Mouse (Mus musculus) spleen, embryonic (tissue): ENCODE measurements at regions not wholly inside any gene's neighbourhood (a gene's known extent, or its start where the extent isn't known, plus 50 kb on each side); places are given as distances from the start of the nearest gene placed in this dataset.

Experiments
- CTCF ChIA-PET: fragments of 350-600 bp; sonication (Branson Sonifier 250); formaldehyde crosslinking; loops from one replicate; lab custom pipeline; 2022; lab: Charles Lee

DNA sequence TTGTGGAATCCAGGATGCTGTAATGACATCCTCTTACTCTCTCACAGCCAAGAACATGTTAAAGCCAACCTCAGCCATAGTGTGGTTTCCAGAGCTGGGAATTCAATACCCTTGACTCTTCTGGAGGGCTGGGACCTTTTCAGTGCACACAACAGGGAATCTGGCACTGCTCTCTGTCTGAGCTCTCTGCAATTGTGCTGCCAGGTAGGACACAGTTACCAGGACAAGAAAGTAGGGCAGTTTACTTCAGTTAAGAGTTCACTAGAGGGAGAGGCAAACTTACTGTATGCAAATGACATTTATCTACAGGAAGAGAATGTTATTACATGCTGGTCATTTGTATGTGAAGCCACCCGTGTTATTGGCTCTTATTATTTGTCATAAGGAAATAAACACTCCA, 197.6 kb downstream of the Arl4a start:
- CTCF ChIA-PET = no interaction called here

DNA sequence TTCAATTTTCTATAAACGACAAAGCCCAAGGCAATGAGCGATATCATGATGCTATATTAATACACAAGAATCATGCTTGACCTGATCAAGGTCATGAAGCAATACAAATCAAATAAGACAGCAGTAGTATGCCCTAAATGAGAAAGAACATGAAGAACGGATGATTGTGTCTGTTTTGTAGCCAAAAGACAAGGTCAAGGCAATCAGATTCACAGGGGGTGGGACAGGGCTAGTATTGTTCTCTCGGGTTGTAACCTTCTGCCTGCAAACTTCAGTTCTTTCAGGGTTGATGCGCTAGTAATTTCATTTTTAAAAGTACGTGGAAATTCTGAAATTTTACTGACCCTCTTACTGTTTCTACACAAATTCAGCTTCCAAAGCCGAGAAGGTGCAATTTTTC, 206.7 kb downstream of the Arl4a start:
- CTCF ChIA-PET = no interaction called here

DNA sequence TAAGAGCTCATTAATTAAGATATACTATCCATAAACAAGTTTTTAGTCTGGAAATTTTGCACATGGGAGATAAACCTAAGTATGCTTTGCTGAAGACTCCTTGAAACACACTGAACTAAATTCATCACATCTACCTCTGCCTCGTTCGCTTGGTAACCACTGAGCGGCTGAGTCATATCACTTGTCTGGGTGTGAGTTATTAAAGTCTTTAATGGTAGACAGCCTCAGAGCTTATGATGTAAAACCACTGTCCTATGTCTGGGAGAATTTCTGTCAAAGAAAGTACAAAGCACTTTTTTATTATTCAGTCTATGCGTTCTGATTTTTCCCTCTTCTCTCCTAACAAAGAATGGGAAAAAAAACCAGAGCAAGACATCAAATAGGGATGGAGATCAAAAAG, 207.3 kb downstream of the Arl4a start:
- CTCF ChIA-PET = no interaction called here

DNA sequence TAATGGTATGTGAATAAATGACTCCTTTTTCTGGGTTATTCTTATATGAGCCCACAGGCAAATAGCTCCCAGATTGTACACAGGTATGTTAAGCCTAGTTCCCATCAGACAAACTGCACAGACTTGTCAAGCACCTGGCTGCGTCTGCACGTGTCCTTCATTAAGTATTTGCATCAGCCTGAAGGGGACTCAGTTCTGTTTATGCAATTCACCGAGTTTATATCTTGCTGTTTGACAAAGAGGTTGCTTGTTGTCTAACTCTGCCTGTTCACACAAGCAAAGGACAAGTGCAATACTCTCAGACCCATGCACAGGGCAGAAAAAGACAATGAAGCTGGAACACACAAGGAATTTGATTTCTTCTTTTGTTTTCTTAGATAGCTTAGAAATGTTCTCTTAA, 215.2 kb downstream of the Arl4a start:
- CTCF ChIA-PET = no interaction called here

DNA sequence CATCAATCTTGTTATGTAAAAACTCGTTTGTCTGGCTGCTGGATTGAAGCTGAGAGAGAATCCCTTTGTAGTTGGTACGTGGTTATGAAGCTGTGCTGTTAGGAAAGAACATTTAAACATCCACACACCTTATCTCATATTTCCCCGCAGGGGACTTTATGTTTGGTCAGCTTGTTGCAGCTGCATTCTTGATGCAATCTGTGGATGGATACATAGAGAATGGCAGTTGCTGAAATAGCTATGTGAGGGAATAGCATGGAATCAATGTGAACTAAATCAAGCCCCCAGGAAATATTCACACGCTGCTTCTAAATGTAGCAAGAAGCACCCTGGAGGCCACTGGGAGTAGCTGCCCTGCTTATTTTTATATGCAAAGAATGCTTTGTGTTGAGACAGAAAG, 236.3 kb downstream of the Arl4a start:
- CTCF ChIA-PET = no interaction called here

DNA sequence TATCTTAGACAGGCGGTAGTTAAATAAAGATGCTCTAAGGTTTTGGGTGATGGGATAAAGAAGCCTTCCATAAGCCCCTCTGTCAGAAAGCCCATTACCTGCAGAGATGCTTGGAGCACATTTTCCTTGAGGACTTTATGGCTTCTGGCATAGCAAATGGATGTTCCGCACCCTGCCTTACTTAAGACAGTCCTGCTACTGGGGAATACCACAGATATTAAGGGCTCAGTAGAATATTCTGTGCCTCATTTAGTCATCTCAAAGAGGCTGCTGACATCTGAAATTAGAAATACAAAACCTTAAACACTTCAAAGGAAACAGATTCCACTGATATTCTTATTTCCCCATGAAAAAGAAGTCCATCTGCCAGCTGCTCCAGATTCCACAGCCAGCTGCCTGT, 240.0 kb downstream of the Arl4a start:
- CTCF ChIA-PET = no interaction called here

DNA sequence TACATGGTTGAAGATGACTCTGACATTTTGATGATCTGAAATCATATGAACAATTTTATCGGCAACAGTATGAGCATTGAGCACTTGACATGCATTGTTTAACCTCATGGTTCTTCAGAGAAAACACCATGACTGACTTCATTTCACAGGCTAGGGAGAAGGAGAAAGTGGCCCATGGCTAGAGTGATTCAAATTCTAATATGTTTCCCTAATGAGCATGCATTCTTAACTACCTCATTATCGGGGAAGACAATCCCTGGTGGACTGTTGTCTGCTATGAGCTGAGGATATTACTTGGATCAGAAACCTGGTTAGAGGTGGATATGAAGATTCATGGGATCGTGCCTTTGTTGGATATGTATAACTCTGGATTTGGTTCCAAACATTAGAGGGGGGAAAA, 240.9 kb downstream of the Arl4a start:
- CTCF ChIA-PET = no interaction called here

DNA sequence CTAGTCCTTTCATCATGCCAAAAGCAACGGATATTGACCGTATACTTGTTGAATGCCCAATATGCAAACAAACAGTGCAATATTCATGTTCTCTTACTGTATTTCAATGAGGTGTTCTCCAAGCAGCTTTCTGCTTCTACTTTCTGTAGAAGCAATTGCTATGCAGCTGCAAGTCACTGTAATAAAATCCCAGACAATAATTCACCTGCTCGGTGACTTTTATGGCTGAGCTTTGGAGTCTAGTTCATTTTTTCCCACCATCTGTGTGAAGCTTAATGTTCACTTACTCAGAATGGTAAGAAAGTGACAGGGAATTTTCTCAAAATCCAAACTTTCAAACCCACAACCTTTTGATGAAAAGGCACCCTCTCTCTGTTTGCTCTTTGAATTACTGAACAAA, 252.8 kb downstream of the Arl4a start:
- CTCF ChIA-PET = no interaction called here

DNA sequence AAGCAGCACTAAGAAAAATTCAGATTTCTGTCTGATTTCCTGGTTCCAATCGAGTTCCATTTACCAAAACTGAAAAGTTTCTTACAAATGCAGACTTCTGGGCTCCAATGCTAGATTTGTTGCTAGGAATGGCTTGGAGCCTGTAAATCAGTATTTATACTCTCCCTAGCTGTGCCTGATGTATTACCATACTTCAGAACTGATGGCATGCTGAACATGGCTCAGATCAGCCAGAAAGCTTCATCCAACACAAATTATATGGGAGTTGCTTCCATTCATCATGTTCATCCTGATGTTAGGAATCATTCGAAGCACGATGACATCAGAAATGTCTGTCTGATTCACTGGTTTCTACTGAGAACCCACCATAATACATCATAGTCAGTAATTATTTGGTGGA, 253.3 kb downstream of the Arl4a start:
- CTCF ChIA-PET = no interaction called here

DNA sequence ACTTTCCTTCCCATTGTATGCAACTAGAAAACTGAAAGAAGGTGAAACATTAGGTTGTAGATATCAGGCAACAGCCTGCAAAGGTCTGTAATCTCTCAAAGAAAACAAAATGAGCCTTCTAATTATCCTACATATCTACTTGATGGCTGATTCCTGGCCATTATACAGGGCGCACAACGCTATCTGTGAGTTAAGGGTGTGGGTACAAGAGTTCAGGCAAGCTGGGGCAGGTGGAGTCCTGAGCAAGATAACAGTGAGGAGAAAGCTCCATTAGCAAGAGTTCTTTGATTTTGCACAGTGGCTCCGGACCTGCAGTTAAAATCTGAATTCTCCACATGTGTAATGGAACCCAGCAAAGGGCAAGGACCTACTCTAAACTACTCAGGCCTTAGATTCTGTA, 261.7 kb downstream of the Arl4a start:
- CTCF ChIA-PET = no interaction called here

DNA sequence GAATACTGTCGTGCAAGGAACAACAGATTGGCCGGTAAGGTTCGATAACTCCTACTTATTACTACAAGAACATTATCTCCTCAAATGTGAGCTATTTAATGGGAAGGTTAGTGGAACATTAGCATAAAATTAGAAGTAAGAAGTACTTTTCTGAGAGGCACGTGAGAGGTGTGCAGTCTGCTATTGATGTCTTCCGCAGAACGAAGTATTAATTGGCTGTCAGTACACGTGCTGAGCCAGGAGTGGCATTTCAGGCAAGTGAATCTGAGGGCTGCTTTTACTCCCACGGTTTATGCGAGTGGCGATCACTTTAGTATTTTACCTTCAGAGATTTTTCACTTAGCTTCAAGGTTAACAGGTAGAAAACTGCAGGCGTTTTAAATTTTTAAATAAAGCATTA, 270.8 kb downstream of the Arl4a start:
- CTCF ChIA-PET = interaction anchor here (0.6 kb wide), 1 partner anchor 422 kb away, joined by 4 read pairs; no protein-coding TSS in a partner anchor

DNA sequence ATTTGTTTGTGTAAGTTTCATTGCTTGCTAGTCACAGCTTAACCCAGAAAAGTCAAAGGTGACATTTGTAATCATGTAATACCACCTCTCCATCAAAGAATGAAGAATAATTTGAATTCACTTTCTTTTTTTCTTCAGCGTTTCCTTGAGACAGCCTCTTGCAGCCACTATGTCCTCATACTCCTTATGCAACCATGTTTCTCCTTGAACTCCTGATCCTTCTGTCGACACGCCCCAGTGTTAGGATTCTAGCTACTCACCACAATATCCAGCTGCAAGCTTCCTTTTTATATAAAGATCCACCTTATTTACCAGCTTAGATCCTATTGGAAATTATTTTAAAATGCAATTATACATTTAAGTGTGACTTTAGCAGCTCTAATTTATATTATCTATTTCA, 274.3 kb downstream of the Arl4a start:
- CTCF ChIA-PET = no interaction called here

DNA sequence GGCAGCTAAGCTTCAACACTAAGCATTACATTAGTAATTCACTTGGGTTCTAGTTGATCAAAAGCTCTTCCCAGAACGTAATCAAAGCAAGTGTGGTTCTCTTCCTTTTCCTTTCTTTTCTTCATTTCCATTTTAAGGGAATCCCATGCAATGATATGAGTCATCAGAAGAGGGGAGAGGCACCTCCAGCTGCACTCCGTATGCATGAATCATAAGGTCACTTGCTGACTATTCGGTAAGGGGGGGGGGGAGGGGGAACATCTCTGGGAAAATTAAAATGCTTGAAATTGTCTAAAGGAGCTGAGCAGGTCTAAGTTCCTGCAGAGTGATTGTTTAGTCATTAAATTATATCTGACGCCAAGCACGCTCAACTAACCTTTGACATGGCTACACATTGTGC, 275.9 kb downstream of the Arl4a start:
- CTCF ChIA-PET = no interaction called here

DNA sequence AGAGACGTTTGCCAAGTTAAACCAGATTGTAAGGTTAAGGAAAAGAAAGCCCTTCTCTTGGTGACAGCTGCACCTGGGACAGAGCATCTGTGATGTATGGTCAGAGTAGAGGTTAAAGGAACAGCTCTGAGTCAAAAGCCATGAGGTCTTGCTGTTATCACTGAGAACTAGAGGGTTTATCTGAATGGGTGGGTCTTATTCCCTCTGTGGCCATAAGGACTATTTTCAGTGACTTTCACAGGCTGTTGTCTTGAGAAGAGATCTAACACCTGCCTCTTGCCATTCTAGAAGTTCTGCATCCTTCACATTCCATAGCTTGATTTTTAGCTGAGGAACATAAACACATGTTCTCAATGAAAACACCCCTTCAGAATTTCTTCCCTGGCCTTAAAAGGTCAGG, 276.5 kb downstream of the Arl4a start:
- CTCF ChIA-PET = no interaction called here

DNA sequence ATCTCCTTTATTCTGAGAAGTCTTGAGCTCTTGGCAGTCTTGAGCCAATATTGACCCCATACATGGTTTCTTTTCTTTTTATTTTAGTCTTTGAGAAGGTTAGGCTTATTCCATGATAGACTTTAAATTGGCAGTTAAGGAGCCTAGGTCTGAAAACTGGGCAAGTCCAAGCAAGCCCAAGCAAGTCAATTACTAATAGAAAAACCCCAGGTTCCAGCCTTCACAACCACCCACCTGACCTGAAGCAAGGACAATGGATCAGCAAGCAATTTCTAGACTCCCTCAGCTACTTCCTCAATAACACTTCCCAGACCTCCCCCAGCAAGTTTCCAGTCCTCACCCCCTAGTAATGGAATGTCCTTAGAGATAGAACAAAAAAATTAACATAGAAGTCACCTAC, 279.9 kb downstream of the Arl4a start:
- CTCF ChIA-PET = no interaction called here

DNA sequence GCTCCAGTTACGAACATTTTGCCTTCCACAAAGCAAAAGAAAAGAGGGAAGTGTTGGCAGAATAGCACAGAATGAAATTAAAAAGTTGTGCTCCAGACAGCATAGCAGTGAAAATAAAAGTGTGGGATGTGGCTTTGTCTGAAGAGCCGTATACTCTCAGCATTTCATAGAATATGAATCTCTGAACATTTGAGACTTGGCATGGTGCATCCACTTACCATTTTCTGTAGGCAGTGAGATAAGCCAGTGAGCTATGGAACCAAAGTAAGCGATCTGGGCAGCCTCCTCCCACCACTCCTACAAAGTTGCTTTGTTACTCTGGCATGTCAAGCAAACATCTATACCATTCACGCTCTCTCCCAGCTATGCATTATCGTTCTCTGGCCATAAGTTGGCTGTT, 286.0 kb downstream of the Arl4a start:
- CTCF ChIA-PET = no interaction called here

DNA sequence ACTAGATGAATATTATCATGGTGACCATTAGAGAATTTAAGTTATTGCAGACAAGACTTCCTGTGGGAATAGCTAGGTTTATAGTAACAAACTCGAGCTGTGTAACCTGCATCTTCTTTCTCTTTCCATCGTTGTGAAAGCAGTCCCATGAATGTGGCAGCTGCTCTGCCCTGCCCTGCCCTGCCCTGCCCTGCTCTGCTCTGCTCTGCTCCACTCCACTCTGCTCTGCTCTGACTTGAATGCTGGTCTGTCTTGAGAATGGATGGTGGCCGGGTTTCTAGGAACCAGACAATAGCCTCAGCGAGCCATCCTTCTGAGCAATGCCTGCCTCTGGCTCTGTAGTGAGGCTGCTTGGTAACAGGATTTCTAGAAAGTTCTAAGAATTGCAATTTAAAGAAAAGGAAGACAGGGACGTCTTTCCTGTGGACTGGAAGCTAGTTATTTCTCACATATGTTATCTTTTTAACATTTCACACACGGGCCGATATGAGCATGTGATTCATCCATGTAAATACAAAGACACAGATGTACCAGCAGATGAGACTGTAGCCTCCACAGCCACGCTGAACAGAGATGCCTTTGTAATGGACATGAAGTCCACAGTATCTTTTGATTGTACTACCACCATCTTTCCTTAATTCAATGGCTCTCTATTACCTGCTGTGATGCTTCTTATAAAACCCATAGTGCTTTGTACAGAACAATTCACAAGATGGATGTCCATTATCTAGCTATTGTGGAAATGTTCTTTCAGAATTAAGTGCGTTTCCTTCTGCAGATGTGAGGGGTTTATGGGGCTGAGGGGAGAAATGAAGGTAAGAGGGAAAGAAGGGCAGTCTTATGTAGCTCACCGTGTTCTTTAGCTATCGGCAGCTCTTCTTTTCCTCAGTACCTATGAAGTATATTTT, 295.4 kb downstream of the Arl4a start:
- CTCF ChIA-PET = no interaction called here

DNA sequence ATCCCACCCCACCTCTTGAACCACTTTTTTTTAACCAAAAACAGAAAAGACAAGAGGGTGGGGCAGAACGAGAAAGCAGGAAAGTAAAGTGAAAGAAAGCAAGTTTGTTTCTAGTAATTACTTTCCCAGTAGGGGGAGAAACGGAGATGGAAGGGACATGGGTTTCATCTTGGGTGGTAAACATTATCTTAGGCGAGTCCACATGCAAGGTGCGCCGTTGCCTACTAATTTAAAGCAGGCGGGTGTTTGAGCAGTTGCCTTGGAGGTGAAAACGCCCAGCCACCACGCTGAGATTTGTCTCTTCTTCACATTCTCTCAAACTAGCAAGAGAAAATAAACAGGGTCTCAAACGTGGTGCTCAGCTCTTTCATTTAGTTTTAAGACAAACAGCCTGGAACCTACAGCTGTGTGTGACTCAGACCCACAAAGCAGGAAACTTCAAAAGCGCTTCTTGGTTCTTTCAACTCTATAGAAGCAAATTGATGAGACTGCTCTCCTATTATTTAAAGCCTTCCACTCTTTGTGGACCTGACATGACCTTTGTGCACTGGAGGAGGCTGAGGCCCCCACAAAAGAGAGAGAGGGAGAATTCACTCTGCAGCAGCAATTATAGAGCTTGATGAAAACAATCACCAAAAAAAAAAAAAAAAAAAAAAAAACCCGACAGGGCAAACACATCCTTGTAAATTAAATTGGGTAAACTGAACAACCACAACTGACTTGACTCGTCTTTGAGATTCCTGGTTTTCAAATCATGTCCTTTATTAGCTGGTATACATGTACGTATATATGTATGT, 296.6 kb downstream of the Arl4a start:
- CTCF ChIA-PET = no interaction called here

DNA sequence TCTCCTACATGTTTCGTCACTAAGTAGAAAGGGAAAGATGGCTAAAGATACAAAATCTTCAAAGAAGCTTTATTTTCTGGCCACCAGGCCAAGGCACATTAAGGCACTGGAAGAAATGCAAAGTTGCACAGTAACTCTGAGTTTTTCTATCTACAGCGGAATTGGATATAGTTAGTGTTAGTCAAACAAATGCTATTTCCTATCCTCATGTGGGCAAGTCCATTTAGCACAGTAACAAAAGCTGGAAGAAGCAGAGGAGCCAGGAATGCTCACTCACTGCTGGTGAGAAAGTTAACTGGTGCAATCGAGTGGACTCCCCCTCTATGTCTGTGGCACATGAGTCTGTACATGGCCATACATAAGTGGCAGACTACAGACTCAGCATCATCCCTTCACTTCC, 300.9 kb downstream of the Arl4a start:
- CTCF ChIA-PET = no interaction called here

DNA sequence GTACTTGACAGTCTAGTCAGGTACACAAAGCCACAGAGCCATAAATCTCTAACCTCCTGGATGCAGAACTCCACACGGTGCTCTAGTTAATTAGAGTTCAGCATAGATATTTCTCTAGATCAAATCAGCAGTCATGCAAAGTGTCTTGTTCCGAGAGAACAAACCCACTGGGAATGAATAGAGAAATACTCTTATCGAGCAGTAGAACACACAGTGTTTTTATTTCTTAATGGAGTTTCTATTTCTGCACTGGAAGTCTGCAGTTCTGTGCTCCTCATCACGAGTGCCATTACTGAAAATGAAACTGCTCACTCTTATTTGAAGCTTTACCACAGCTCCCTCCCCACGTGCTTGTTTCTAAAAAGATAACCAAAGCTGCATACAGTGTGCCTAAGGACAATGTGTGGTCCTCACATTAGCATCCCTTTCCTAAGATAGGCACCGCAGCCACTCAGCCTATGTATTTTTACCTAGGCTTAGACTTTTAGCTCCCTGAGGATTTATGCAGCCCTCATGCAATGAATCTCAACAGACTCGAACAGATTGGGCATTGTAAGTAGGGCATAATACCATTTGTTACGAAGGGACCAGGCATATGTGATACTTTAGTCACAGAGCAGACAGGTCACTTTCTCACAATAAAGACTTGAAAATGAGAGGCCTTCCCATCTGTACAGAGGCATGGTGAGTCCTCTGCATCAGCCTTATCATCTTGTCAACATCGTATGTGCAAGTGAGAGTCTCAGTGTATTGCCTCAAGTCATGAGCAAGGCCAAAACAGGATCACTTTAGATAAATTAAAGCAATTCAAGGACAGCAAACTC, 301.5 kb downstream of the Arl4a start:
- CTCF ChIA-PET = no interaction called here

DNA sequence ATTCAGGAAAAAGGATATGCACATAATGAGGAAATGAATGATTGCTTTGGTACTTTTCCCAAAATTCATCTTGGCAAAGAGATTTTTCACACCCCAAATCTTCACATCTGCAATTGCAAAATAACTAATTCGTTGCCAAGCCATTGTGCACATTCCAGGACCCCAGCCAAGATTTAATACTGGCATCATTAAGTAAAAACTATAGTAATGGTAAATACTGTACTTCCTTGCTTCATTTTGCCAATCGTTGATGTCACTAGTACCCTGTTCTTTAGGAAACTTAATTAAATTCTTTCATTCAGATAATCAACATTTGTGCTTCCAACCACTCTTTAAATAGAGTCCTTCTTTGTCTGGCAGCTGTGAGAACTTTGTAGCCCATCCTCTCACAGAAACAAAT, 303.6 kb downstream of the Arl4a start:
- CTCF ChIA-PET = no interaction called here

DNA sequence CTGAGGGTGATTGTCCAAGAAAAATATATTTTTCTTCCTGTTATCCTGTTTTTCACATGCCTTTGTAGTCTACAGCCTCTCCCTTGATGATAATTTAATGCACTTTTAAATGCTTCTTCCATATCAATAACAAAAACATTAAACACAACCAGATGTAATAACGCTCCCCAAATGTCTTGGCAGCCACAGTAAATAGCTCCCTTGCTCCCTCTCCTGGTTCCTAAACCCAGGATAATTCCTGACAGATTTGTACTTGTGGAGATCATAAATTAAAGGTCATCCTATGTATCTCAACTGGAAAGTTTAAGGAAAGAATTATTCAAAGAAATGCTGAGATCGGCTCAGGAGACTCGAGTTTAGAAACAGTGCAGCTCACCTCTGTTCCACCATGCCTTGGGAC, 306.6 kb downstream of the Arl4a start:
- CTCF ChIA-PET = no interaction called here
